Comparison of ENCODE assay signal across 9 mouse cellular contexts in genomic region chr1:55736054-55736740, GRCm38 (mm10).
DNase-seq lines count a peak whose midpoint lies in the region; ATAC-seq lines count a peak whose summit lies in the region.
"Had no signal": no experiment of that assay in that cellular context is flagged by ENCODE, and none has a peak within 500 bp of the region (broad histone marks: within the 10 kb centered on the region; RNA-seq: fewer than 3 reads in every experiment).

No protein-coding gene starts in this region.

- H3K4me2 ChIP-seq in liver, embryonic 12.5 days: no peak overlapping the region
- no peak overlapping the region for H3K4me2 ChIP-seq in limb, embryonic 11.5 days (ENCODE audit: low read depth, severe bottlenecking)
- no peak overlapping the region for H3K4me2 ChIP-seq in stomach, embryonic 16.5 days (ENCODE audit: low read depth, low read length)
- H3K4me2 ChIP-seq: stomach, embryonic 15.5 days had no signal

- H3K27ac ChIP-seq in liver, embryonic 12.5 days: no peak overlapping the region
- no peak overlapping the region for H3K27ac ChIP-seq in limb, embryonic 11.5 days (replicated peaks; ENCODE audit: low read depth, low read length)
- H3K27ac ChIP-seq in stomach, embryonic 16.5 days (ENCODE audit: low read length): no peak overlapping the region
- H3K27ac ChIP-seq: stomach, embryonic 15.5 days had no signal

- DNase-seq in liver: peak; percentile 72
- peak; percentile 85 for DNase-seq in embryo, embryonic 11 days
- peak; percentile 78 to 90 for DNase-seq in kidney, adult 8-10 months
- DNase-seq in limb, embryonic 11.5 days (ENCODE audit: low spot score): peak; percentile 89
- peak; percentile 50 for DNase-seq in naive thymus-derived CD4-positive, alpha-beta T cell, adult 2 months (ENCODE audit: low read depth)

- WGBS in liver, embryonic 12.5 days (ENCODE audit: insufficient replicate concordance): 82% methylated on average over 14 of the region's 14 CpGs
- WGBS in limb, embryonic 11.5 days: 87% methylated on average over 14 of the region's 14 CpGs
- WGBS in stomach, embryonic 16.5 days: 80% methylated on average over 14 of the region's 14 CpGs

- no peaks in the 10 kb centered on the region for H3K36me3 ChIP-seq in liver, embryonic 12.5 days
- no peaks in the 10 kb centered on the region for H3K36me3 ChIP-seq in limb, embryonic 11.5 days (ENCODE audit: control insufficient read depth, insufficient read depth, low read length)
- no peaks in the 10 kb centered on the region for H3K36me3 ChIP-seq in stomach, embryonic 16.5 days (ENCODE audit: control insufficient read depth, insufficient read depth, low read length)
- H3K36me3 ChIP-seq: stomach, embryonic 15.5 days had no signal

- H3K9me3 ChIP-seq in liver, embryonic 12.5 days (replicated peaks): no peaks in the 10 kb centered on the region
- H3K9me3 ChIP-seq in limb, embryonic 11.5 days (ENCODE audit: control insufficient read depth, low read length): no peaks in the 10 kb centered on the region
- H3K9me3 ChIP-seq in stomach, embryonic 16.5 days (replicated peaks; ENCODE audit: control insufficient read depth, low read length): no peaks in the 10 kb centered on the region
- H3K9me3 ChIP-seq: stomach, embryonic 15.5 days had no signal

- H3K4me3 ChIP-seq in liver, embryonic 12.5 days: no peak overlapping the region
- no peak overlapping the region for H3K4me3 ChIP-seq in limb, embryonic 11.5 days (ENCODE audit: low read depth, low read length)
- H3K4me3 ChIP-seq in stomach, embryonic 16.5 days (replicated peaks; ENCODE audit: low read length): no peak overlapping the region
- H3K4me3 ChIP-seq: stomach, embryonic 15.5 days had no signal

- peaks cover 6% of the 10 kb centered on the region; the same call in 1 of the 2 replicates for H3K27me3 ChIP-seq in liver, embryonic 12.5 days (replicated peaks)
- H3K27me3 ChIP-seq in limb, embryonic 11.5 days (ENCODE audit: control insufficient read depth, insufficient read depth, low read length): no peaks in the 10 kb centered on the region
- no peaks in the 10 kb centered on the region for H3K27me3 ChIP-seq in stomach, embryonic 16.5 days (ENCODE audit: control insufficient read depth, insufficient read depth, low read length)
- H3K27me3 ChIP-seq: stomach, embryonic 15.5 days had no signal

- H3K9ac ChIP-seq in liver, embryonic 12.5 days: no peak overlapping the region
- H3K9ac ChIP-seq in limb, embryonic 11.5 days (ENCODE audit: low read length): no peak overlapping the region
- H3K9ac ChIP-seq in stomach, embryonic 16.5 days (ENCODE audit: low read length): no peak overlapping the region
- H3K9ac ChIP-seq: stomach, embryonic 15.5 days had no signal

- no peaks in the 10 kb centered on the region for H3K4me1 ChIP-seq in liver, embryonic 12.5 days
- no peaks in the 10 kb centered on the region for H3K4me1 ChIP-seq in limb, embryonic 11.5 days (ENCODE audit: control insufficient read depth, insufficient read depth, low read length)
- no peaks in the 10 kb centered on the region for H3K4me1 ChIP-seq in stomach, embryonic 16.5 days (ENCODE audit: control insufficient read depth, insufficient read depth, low read length)
- H3K4me1 ChIP-seq: stomach, embryonic 15.5 days had no signal

- no peak for ATAC-seq in liver, embryonic 12.5 days
- ATAC-seq in granulocyte monocyte progenitor cell, adult 5-6 weeks (replicated peaks; ENCODE audit: poor library complexity, severe bottlenecking): peak; percentile 87
- ATAC-seq in limb, embryonic 11.5 days (ENCODE audit: insufficient number of reproducible peaks, low FRiP score, low TSS enrichment, low read depth): no peak
- ATAC-seq in stomach, embryonic 16.5 days (ENCODE audit: insufficient read depth, low FRiP score): peak; percentile 71; the same call in 1 of the 2 replicates

Comparison
In these comparisons a context has a peak if more than half of its experiments do, and no peak if none do; other contexts are left out.
1. ATAC-seq: peak in granulocyte monocyte progenitor cell, adult 5-6 weeks (single experiment) and stomach, embryonic 16.5 days (single experiment); none in liver, embryonic 12.5 days (single experiment) and limb, embryonic 11.5 days (single experiment).
2. Peak in every context shown above with its lines, with median percentiles within 50 percentile points of each other: DNase-seq.